Mouse (Mus musculus) hindbrain, embryonic 11.5 days (tissue): ENCODE results near the gene Cdk8. TPM values are rescaled to one million over a fixed set of nuclear protein-coding genes. Genes with fewer than 3 reads are reported as not detected.

ENCODE experiments used
- ATAC-seq: fragments of 200-750 bp; cut with Nextera tagmentation; 2 replicates; pipeline ENCODE4 v1.8.0; 2017; ENCODE audit warnings: mild to moderate bottlenecking, moderate TSS enrichment, moderate library complexity; ENCODE audit not compliant: low FRiP score
- DNase-seq: peaks from one replicate; pipeline ENCODE4 v3.0.0-alpha.2; 2015; ENCODE audit warnings: low spot score
- H3K27ac ChIP-seq: fragments of 300-500 bp; sonication (generic); 2 replicates; pipeline ENCODE4 v1.5.1; 2014; ENCODE audit warnings: mild to moderate bottlenecking, low read depth, low read length
- H3K27me3 ChIP-seq: fragments of 300-500 bp; sonication (generic); 2 replicates; pipeline ENCODE4 v1.6.1; 2014; ENCODE audit warnings: mild to moderate bottlenecking, low read length, moderate library complexity, mixed read lengths; ENCODE audit not compliant: control insufficient read depth, insufficient read depth
- H3K36me3 ChIP-seq: fragments of 300-500 bp; sonication (generic); 2 replicates; pipeline ENCODE4 v1.6.1; 2014; ENCODE audit warnings: mild to moderate bottlenecking, low read length, moderate library complexity, mixed read lengths; ENCODE audit not compliant: control insufficient read depth, insufficient read depth
- H3K4me1 ChIP-seq: fragments of 300-500 bp; sonication (generic); replicated peaks from 2 replicates; pipeline ENCODE4 v1.6.1; 2014; ENCODE audit warnings: low read length, mixed read lengths; ENCODE audit not compliant: control insufficient read depth, insufficient read depth
- H3K4me2 ChIP-seq: fragments of 300-500 bp; sonication (generic); replicated peaks from 2 replicates; pipeline ENCODE4 v1.6.1; 2014; ENCODE audit warnings: mild to moderate bottlenecking, low read depth, low read length
- H3K4me3 ChIP-seq: fragments of 300-500 bp; sonication (generic); 2 replicates; pipeline ENCODE4 v1.5.1; 2014; ENCODE audit warnings: low read depth, low read length
- H3K9ac ChIP-seq: fragments of 300-500 bp; sonication (generic); 2 replicates; pipeline ENCODE4 v1.6.1; 2014; ENCODE audit warnings: low read depth, low read length
- H3K9me3 ChIP-seq: fragments of 300-500 bp; sonication (generic); 2 replicates; pipeline ENCODE4 v1.6.1; 2016; ENCODE audit warnings: low read length; ENCODE audit not compliant: control insufficient read depth
- WGBS: fragments of 180-500 bp; shearing (Covaris S2); extraction: QIAGEN DNeasy Blood & Tissue Kit; methylation state at CpG from one replicate; pipeline ENCODE4 v1.1.7; 2014; 5-methylcytosine and 5-hydroxymethylcytosine counted together
- polyA plus RNA-seq: library from polyadenylated mRNA; unstranded; fragments of >200 nt; fragmentation: Nextera tagmentation; extraction: Ambion mirVana; gene quantifications from 2 replicates; pipeline ENCODE4 v1.2.1, GENCODE M21; 2014

Cdk8 gene
- polyA plus RNA-seq, 1 experiment from 2014 or later = 40.5 TPM

DNA sequence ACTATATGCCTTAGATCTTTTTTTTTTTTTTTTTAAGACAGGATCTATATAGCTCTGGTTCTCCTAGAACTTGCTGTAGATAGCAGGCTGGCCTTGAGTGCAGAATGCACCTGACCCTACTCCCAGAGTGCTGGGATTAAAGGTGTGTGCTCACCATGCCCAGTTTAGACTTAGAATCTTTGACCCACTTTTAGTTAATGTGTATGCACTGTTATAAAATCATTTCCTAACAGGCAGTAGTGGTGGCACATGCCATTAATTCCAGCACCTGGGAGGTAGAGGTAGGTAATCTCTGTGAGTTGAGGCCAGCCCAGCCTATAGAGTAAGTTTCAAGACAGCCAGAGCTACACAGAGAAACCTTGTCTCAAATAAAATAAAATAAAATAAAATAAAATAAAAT lies 32.0 kb upstream of the Cdk8 start:
- Histone ChIP-seq H3K4me1 (no peaks in the 10 kb centered on the region), H3K9ac (no peak overlapping the region), H3K4me3 (no peak overlapping the region), H3K27me3 (no peaks in the 10 kb centered on the region), H3K9me3 (no peaks in the 10 kb centered on the region), H3K4me2 (no peak overlapping the region), H3K27ac (no peak overlapping the region), H3K36me3 (peaks cover 4% of the 10 kb centered on the region; the same call in 1 of the 2 replicates)
- DNase-seq (no peak), ATAC-seq (no peak)

DNA sequence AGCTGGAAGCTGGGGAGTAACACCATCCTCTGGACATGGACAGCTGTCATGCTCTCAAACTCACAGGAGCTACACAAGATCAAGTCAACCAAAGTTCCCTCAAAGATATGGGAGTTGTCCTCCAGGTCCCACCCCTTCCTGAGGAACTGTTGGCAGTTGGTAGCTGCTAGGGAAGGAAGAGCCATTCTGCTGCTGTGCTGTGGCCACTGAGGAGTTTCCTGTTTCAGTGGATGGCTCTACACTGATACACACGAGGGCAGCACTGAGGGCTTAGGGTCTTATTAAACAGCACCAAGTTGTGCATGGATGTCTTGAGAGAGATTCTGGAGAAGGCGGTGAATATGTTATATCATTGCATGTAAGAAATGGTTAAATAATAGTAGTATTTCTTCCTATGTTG lies 31.5 kb upstream of the Cdk8 start:
- no peaks in the 10 kb centered on the region for H3K9me3 ChIP-seq
- DNase-seq (no peak), ATAC-seq (no peak)
- 77% methylated on average over 2 of the region's 2 CpGs for WGBS
- no peaks in the 10 kb centered on the region for H3K27me3 ChIP-seq
- H3K4me3 ChIP-seq = no peak overlapping the region
- H3K4me1 ChIP-seq = no peaks in the 10 kb centered on the region
- H3K27ac ChIP-seq = no peak overlapping the region
- no peak overlapping the region for H3K4me2 ChIP-seq
- H3K9ac ChIP-seq = no peak overlapping the region
- H3K36me3 ChIP-seq = peaks cover 7% of the 10 kb centered on the region; the same call in 1 of the 2 replicates

DNA sequence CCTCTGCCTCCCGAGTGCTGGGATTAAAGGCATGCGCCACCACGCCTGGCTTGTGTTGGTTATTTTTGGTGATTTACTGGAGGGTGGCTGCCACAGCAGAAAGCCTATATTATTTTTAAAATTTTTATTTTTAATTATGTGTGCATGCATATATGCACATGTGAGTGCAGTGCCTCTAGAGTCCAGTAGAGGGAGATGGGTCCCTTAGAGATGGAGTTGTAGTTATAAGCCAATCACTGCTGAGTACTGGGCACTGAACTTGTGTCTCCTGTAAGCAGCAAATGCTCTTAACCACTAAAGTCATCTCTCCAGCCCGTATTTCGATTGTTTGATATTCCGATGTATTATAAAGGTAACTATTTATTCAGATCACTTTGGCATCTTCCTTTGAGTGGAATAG lies 30.4 kb upstream of the Cdk8 start:
- WGBS = 96% methylated on average over 6 of the region's 6 CpGs
- no peak for ATAC-seq
- no peak overlapping the region for H3K4me2 ChIP-seq

DNA sequence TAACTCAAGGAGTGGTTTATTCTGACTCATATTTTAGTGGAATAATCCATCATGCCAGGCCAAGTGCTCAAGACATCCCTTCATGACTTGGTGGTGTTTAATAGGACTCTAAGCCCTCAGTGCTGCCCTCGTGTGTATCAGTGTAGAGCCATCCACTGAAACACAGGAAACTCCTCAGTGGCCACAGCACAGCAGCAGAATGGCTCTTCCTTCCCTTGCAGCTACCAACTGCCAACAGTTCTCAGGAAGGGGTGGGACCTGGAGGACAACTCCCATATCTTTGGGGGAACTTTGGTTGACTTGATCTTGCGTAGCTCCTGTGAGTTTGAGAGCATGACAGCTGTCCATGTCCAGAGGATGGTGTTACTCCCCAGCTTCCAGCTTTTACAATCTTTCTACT lies 27.1 kb upstream of the Cdk8 start:
- no peaks in the 10 kb centered on the region for H3K4me1 ChIP-seq
- 80% methylated on average over 2 of the region's 2 CpGs for WGBS

More for the DNA sequence above, 30.4 kb upstream of the Cdk8 start:
- no peak overlapping the region for H3K4me3 ChIP-seq
- no peak for DNase-seq
- no peaks in the 10 kb centered on the region for H3K9me3 ChIP-seq
- H3K27ac ChIP-seq = no peak overlapping the region
- H3K9ac ChIP-seq = no peak overlapping the region
- H3K36me3 ChIP-seq = peaks cover 10% of the 10 kb centered on the region; the same call in 1 of the 2 replicates
- no peaks in the 10 kb centered on the region for H3K27me3 ChIP-seq
- H3K4me1 ChIP-seq = no peaks in the 10 kb centered on the region

DNA sequence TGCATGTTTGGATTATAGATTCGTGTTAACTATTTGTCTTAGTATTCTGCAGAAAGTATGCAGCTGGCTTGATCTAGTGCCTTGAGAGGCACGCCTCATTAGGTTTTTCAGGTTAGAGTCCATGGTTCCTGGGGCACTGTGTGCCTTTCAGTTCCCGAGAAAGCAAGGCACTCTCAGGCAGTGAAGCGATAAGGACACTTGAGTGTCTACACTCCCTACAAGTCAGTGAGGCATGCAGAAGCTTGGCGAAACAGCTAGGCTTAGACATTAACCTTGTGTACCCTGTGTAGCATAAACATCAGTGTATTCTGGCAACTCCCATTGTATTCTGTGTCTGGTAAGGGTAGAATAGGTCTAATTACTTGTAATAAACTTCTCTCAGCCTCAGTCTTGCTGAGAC lies 25.5 kb upstream of the Cdk8 start:
- Histone ChIP-seq H3K9ac (no peak overlapping the region), H3K27me3 (no peaks in the 10 kb centered on the region), H3K36me3 (peaks cover 19% of the 10 kb centered on the region; the same call in 1 of the 2 replicates), H3K4me1 (no peaks in the 10 kb centered on the region), H3K9me3 (no peaks in the 10 kb centered on the region), H3K4me2 (no peak overlapping the region), H3K27ac (no peak overlapping the region), H3K4me3 (no peak overlapping the region)
- ATAC-seq (no peak), DNase-seq (no peak)
- WGBS = 98% methylated on average over 5 of the region's 5 CpGs

More for the DNA sequence above, 27.1 kb upstream of the Cdk8 start:
- Histone ChIP-seq H3K9me3 (no peaks in the 10 kb centered on the region), H3K36me3 (peaks cover 19% of the 10 kb centered on the region; the same call in 1 of the 2 replicates), H3K27ac (no peak overlapping the region), H3K4me3 (no peak overlapping the region), H3K4me2 (no peak overlapping the region), H3K27me3 (no peaks in the 10 kb centered on the region), H3K9ac (no peak overlapping the region)
- DNase-seq (no peak), ATAC-seq (no peak)

DNA sequence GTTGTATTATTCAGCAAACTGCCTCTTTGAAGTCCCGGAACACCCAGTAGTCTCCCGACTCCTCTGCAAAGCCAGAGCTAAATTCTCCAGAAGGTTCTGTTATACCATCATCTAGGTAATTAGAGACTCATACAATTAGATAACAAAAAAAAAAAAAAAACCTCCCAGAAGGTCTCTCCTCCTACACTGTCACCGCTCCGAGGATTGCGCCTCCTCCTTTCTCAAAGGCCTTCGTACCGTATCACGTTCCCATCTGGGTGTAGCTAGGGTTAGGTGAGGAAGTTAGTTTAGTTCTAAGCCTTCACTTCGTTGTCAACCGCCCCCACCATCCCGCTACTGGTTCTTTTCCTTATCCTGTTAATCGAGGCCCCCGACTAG lies 10.5 kb upstream of the Cdk8 start:
- peak overlapping the region; percentile 76; the same call in 1 of the 2 replicates for H3K9ac ChIP-seq
- no peak overlapping the region for H3K27ac ChIP-seq
- no peaks in the 10 kb centered on the region for H3K9me3 ChIP-seq
- peak overlapping the region; percentile 56 for H3K4me2 ChIP-seq
- WGBS = 10% methylated on average over 13 of the region's 13 CpGs
- H3K36me3 ChIP-seq = no peaks in the 10 kb centered on the region
- H3K27me3 ChIP-seq = no peaks in the 10 kb centered on the region
- DNase-seq (no peak), ATAC-seq (peak; percentile 55; the same call in 1 of the 2 replicates)
- peak overlapping the region; percentile 60 for H3K4me3 ChIP-seq
- peaks cover 3% of the 10 kb centered on the region; the same call in 1 of the 2 replicates for H3K4me1 ChIP-seq

DNA sequence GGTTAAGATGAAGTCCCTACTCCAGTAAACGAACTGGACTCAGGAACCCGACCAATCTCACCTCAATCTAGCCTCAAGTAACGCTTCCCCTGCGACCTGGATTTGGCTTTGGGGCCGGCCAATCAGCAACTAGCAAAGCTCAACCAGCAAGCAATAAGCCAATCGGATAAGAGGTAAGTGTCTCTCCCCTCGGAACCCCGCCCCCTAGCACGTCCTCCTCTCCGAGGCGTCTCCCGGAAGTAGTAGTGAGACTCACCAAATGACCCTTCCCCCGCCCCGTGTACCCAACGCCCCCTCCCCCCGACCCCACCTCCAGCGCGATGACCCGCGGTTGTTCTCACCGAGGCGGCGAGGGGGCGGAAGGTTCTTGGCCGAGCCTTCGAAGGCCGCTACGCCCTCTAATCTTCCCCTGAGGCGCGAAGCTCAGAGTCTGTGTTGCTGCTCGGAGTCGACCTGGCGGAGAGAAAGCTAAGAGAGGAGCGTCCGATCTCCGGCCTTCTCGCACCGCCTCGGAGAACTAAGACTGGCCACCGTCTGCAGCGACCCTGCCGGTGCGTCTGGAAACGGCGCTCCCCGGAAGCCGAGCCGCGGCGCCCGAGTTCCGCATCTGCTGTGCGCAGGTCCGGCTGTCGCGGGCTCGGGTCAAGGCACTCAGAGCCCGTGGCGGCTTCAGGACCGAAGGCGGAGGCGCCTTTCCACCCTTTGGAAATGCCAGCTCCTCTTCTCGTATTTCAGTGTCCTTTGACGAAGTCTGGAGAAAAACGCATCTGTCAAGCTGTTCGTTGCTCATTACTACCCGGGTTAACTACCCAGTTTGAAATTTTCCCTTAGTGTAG lies 9.9 kb upstream of the Cdk8 start, which contains the start of gene Rnf6:
Rnf6 (minus strand) TSS at position 677 of the 836 bp plus-strand sequence.
- Histone ChIP-seq H3K27me3 (no peaks in the 10 kb centered on the region), H3K36me3 (no peaks in the 10 kb centered on the region), H3K4me1 (peaks cover 3% of the 10 kb centered on the region; the same call in 1 of the 2 replicates), H3K9ac (peak within 1 kb of the TSS; percentile 76), H3K4me2 (peak within 1 kb of the TSS; percentile 60), H3K4me3 (peak within 1 kb of the TSS; percentile 60), H3K27ac (peak within 1 kb of the TSS; percentile 89), H3K9me3 (no peaks in the 10 kb centered on the region)
- ATAC-seq (peak; percentile 100), DNase-seq (peak; percentile 93)
- under 1% methylated on average over 61 of the region's 67 CpGs for WGBS

DNA sequence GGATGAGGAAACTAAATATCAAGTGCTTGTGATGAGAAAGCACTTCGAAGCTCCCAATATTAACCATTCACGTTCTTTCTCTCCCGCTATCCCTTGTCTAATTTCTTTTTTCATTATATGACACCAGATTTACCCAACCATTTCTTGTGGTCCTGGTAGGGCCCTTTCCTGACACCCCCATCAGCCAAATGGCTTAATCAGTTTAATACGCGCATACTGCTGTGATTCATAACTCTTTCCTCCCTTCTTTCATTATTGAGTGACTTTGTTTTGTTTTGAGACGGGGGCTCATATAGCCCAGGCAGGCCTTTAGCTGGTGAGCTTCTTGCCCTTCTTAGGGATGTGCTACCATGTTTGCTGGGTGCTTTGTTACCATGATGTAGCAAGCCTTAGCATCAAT lies 9.3 kb upstream of the Cdk8 start:
- DNase-seq (no peak), ATAC-seq (no peak)
- H3K27ac ChIP-seq = peak overlapping the region; percentile 89
- no peaks in the 10 kb centered on the region for H3K36me3 ChIP-seq
- peaks cover 3% of the 10 kb centered on the region; the same call in 1 of the 2 replicates for H3K4me1 ChIP-seq
- H3K27me3 ChIP-seq = no peaks in the 10 kb centered on the region
- H3K9ac ChIP-seq = peak overlapping the region; percentile 76
- peak overlapping the region; percentile 60 for H3K4me2 ChIP-seq
- WGBS = 33% methylated on average over 6 of the region's 6 CpGs
- H3K9me3 ChIP-seq = no peaks in the 10 kb centered on the region
- peak overlapping the region; percentile 60 for H3K4me3 ChIP-seq

DNA sequence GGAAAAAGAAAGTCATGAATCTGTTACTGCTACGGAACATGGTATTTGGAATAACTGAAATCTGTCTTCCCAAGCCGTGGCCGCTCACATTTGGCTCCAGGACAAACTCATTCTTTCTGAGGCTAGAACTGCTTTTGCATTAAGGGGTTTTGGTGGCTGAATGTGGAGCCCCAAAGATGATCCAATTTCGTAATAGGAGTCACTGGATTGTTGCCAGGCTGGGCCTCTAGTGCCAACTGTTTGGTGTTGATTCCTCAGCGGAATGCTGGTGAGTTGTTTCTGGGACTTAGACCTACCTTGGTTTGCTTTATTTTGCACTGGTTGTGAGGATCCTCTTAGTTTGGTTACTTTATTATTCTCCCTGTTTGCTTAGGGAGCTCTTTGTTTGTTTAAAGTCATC lies 7.2 kb upstream of the Cdk8 start:
- DNase-seq = no peak
- WGBS = 90% methylated on average over 5 of the region's 5 CpGs

More for the DNA sequence above, 7.2 kb upstream of the Cdk8 start:
- ATAC-seq = no peak
- Histone ChIP-seq H3K9ac (no peak overlapping the region), H3K4me2 (no peak overlapping the region), H3K36me3 (no peaks in the 10 kb centered on the region), H3K4me1 (peaks cover 3% of the 10 kb centered on the region; the same call in 1 of the 2 replicates), H3K27ac (no peak overlapping the region), H3K4me3 (no peak overlapping the region), H3K9me3 (no peaks in the 10 kb centered on the region), H3K27me3 (no peaks in the 10 kb centered on the region)
